Mouse (Mus musculus): ENCODE data around the gene Trpc1.

The Trpc1 gene

GRCm38 (mm10) chr9:95750037-95750511 is at the start of gene Trpc1:
Gene Trpc1 (minus strand): TSS chr9:95750375.
- DNase-seq (ENCODE audit: low read depth, low spot score): peak; percentile 95

- DNase-seq (ENCODE audit: low read depth, low spot score): no peak
Measured at GRCm38 (mm10) chr9:95796323-95796722, 46.1 kb upstream of the Trpc1 start.

- no peak for DNase-seq (ENCODE audit: low read depth, low spot score)
Measured at GRCm38 (mm10) chr9:95795844-95796243, 45.7 kb upstream of the Trpc1 start.

GRCm38 (mm10) chr9:95795077-95795784 is 45.1 kb upstream of the Trpc1 start:
- no peak for DNase-seq (ENCODE audit: low read depth, low spot score)

GRCm38 (mm10) chr9:95793986-95794744 is 44.0 kb upstream of the Trpc1 start:
- DNase-seq (ENCODE audit: low read depth, low spot score): no peak

- peak; percentile 63 for DNase-seq (ENCODE audit: low read depth, low spot score)
Measured at GRCm38 (mm10) chr9:95784888-95785511, 34.8 kb upstream of the Trpc1 start.

GRCm38 (mm10) chr9:95783646-95784293 is 33.6 kb upstream of the Trpc1 start:
- peak; percentile 68 for DNase-seq (ENCODE audit: low read depth, low spot score)

- DNase-seq (ENCODE audit: low read depth, low spot score): peak; percentile 63
Measured at GRCm38 (mm10) chr9:95771671-95772070, 21.5 kb upstream of the Trpc1 start.

- DNase-seq (ENCODE audit: low read depth, low spot score): no peak
Measured at GRCm38 (mm10) chr9:95763218-95763617, 13.0 kb upstream of the Trpc1 start.

GRCm38 (mm10) chr9:95762228-95762627 is 12.1 kb upstream of the Trpc1 start:
- DNase-seq (ENCODE audit: low read depth, low spot score): no peak

- no peak for DNase-seq (ENCODE audit: low read depth, low spot score)
Measured at GRCm38 (mm10) chr9:95761381-95761780, 11.2 kb upstream of the Trpc1 start.

GRCm38 (mm10) chr9:95750746-95751145 is 571 bp upstream of the Trpc1 start:
- peak; percentile 30 for DNase-seq (ENCODE audit: low read depth, low spot score)

- peak; percentile 43 for DNase-seq (ENCODE audit: low read depth, low spot score)
Measured at GRCm38 (mm10) chr9:95749461-95749928, 680 bp downstream of the Trpc1 start.

GRCm38 (mm10) chr9:95747298-95747697 is 2.9 kb downstream of the Trpc1 start:
- no peak for DNase-seq (ENCODE audit: low read depth, low spot score)

- peak; percentile 19 for DNase-seq (ENCODE audit: low read depth, low spot score)
Measured at GRCm38 (mm10) chr9:95744845-95745613, 5.1 kb downstream of the Trpc1 start.

- peak; percentile 44 for DNase-seq (ENCODE audit: low read depth, low spot score)
Measured at GRCm38 (mm10) chr9:95736238-95736637, 13.9 kb downstream of the Trpc1 start.

- peak; percentile 61 for DNase-seq (ENCODE audit: low read depth, low spot score)
Measured at GRCm38 (mm10) chr9:95712574-95712973, 37.6 kb downstream of the Trpc1 start.

GRCm38 (mm10) chr9:95708943-95709342 is 41.2 kb downstream of the Trpc1 start:
- DNase-seq (ENCODE audit: low read depth, low spot score): no peak

GRCm38 (mm10) chr9:95705371-95705770 is 44.8 kb downstream of the Trpc1 start:
- DNase-seq (ENCODE audit: low read depth, low spot score): peak; percentile 15

GRCm38 (mm10) chr9:95704078-95704477 is 46.1 kb downstream of the Trpc1 start:
- DNase-seq (ENCODE audit: low read depth, low spot score): peak; percentile 74

- DNase-seq (ENCODE audit: low read depth, low spot score): peak; percentile 31
Measured at GRCm38 (mm10) chr9:95699273-95699672, 50.9 kb downstream of the Trpc1 start.

Data from brain, adult 2 months (tissue).